Mouse (Mus musculus) left cerebral cortex, postnatal 4 days (tissue): ENCODE results near the gene Coro6. TPM values are rescaled to one million over a fixed set of nuclear protein-coding genes. Genes with fewer than 3 reads are reported as not detected.

Experiments
- DNase-seq: peaks from one replicate; pipeline ENCODE4 v3.0.0-alpha.2; 2022
- intact Hi-C: fragments of 180-260 bp; cut with DNase I; formaldehyde crosslinking; loops from one replicate; pipeline ENCODE4 v1.15.1; 2025
- total RNA-seq, 2 experiments: library from RNA; stranded (reverse); gene quantifications; 2 replicates each; pipeline ENCODE4 v1.2.3; 2021

Gene Coro6
- total RNA-seq, 2 experiments from 2014 or later = 2.2 to 3.7 TPM

DNA sequence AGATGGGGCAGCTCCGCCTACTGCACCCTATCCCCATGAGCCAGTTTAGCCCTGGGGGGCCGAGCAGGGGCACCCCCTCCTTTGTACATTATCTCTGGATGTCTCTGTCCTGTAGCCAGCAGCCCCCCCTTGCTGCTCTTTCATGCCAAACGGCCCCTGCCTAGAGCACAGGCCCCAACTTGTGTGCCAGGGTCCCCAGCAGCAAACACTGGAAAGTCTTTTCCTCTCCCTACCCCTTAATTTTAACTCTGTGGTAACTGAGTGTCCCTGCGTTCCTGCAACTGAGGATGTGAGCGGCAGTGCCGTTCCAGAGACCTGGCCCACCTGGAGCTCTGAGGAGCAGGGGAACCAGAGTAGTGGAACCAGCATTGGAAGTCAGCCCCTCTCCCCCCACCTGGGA, 44.7 kb downstream of the Coro6 start:
- no peak for DNase-seq
- intact Hi-C loops = no loop called here

DNA sequence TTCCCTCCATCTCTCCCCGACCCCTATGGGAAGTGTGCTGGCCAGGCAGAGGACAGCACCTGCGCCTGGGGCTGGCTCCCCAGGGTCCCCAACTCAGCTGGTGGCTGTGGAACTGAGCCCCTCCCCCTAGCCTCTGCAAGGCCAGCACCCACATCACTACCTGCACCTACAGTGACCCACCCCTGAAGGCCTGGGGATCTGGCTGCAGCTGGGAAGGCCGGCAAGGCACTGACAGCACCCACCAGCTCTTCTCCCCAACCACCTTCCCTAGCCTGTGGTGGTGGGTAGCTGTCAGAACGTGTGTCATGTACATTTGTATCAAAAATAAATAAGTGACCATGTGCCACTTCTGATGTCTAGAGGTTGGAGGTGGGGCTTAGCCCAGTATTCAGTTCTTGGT, 45.2 kb downstream of the Coro6 start:
- intact Hi-C loops = no loop called here
- no peak for DNase-seq

DNA sequence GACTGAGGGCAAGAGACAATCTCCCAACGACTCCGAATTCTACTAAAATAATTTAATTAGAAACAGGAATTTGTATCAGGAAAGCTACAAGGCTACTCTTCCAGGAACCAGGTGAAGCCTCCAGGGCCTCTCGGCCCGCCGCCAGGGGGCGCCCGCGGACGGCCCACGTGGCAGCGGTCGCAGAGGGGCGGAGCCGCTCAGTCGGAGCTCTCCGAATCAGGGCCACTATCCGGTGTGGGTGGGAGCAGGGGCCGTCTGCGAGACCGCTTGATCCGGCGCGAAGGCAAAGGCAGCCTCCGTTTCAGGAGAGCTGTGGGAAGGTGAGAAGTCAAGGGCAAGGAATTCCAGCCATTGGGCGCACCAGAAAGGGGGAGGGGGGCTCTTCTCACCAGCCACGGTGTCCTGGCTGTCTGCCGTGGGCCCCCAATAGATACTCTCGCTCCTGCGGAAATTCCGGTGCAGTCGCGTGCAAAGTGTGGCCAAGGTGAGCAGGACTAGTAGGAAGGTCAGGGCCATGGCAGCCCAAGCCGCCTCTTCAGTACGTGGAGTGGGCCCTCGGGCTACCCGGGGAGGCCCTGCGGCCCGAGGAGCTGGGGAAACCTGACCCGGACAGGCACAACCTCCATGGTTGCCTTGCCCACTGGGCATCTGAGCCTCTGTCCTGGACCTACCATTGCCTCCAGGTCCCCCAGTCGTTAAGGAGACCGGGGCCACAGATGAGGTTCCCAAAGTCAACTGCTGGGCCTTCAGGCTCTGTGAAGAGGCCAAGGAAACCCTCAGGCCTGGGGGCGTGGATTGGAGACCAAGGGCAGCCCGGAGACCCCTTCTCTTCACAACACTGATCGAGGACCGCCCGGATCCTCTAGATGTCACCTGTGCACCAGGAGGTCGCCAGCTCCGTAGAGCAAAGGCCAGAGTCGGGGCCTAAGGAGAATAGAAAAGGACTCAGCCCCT, 46.1 kb downstream of the Coro6 start:
- intact Hi-C loops = no loop called here
- DNase-seq = peak; percentile 84

DNA sequence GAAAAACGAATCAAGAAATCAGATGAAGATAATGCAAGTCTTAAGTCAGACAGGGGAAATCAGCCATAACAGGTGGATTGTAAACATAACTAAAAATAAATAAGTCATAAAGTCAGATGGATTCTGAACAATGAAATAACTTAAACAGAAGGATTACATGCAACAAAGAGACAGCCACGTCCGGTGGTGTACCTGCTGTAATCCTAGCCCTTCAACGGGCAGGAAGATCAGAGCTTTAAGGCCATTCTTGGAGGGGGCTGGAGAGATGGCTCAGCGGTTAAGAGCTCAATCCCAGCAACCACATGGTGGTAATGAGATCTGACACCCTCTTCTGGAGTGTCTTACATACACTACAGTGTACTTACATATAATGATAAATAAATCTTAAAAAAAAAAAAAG, 49.1 kb downstream of the Coro6 start:
- intact Hi-C loops = no loop called here
- DNase-seq = no peak

DNA sequence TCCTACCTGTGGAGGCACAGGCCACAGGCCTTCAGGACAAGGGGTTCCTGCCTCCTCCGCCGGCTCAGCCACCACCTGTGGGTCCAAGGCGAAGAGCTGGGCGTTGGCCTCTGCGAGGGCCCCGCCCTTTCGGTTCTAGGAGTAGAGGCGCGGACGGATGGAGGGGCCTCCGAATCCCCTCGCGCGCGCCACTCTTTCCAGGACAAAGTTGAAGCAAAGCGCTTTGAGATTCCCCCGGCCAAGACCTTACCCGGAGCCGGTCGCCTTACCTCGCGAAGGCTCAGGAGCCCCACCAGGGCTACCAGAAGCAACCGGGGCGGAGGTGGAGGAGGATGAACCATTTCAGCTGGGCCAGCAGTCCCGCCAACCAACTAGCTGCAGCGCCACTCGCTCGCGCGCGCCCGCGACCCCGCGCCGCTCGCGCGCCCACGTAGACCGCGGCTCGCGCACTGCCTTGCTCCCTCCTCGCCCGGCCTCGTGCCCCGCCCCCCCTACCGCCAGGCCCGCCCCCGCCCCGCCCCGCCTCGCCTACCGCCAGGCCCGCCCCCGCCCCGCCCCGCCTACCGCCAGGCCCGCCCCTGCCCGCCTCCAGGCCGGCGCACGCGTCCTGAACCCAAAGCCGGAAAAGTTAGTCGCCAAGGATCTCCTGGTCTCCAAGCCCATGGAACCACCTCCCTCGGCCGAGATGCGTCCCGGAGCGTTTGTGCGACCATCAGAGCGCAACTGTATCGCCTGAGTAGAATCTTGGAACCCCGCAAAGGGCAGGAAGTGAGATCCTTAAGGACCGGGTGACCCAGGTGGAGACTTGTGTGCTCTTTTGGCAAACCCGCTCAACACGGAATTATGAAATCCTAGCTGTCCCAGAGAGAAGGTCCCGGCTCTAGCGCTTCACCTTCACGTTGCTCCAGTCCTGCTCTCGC, 50.9 kb downstream of the Coro6 start:
- intact Hi-C loops = no loop called here
- peak; percentile 88 for DNase-seq

DNA sequence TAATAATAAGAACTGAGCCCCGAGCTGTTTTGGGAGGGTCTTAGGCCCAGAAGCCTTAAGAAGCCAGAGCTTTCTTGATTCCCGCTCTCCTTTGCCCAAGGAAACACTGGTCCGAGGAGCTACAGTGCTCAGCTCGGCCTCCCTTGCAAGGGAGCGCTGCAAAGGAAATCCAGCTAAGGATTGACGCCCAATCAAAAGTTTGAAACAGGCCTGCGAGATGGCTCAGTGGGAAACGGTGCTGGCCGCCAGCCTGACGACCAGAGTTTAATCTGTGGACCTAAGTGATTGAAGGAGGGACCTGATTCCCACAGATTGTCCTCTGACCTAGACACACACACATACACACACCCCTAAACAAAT, 51.6 kb downstream of the Coro6 start:
- DNase-seq = no peak
- intact Hi-C loops = no loop called here

DNA sequence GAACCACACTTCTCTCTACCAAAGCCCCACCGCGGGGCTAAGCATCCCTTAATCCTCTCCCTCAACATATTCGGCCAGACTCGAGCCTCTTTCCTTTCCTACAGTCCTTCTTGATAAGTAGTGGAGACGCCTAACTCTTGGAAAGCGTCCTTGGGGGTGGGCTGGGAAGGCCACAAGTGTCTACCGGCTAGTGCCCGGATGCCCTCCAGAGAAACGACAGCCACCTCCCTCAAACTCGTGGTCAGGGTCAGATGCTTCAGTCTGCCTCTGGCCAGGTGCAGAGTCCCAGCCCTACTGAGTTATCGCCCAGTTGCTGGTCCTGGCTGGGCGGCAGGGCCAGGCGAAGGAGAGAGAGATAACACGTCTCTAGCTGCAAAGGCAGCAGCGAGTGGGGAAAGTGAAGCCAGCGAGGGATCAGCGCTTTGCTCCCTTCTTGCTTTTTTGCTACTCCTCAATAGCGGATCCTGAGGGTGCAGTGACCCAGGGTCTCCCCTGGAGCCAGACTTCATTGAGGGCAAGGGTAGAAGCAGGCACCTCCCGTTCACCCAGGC, 52.1 kb downstream of the Coro6 start:
- no peak for DNase-seq
- intact Hi-C loops = no loop called here

DNA sequence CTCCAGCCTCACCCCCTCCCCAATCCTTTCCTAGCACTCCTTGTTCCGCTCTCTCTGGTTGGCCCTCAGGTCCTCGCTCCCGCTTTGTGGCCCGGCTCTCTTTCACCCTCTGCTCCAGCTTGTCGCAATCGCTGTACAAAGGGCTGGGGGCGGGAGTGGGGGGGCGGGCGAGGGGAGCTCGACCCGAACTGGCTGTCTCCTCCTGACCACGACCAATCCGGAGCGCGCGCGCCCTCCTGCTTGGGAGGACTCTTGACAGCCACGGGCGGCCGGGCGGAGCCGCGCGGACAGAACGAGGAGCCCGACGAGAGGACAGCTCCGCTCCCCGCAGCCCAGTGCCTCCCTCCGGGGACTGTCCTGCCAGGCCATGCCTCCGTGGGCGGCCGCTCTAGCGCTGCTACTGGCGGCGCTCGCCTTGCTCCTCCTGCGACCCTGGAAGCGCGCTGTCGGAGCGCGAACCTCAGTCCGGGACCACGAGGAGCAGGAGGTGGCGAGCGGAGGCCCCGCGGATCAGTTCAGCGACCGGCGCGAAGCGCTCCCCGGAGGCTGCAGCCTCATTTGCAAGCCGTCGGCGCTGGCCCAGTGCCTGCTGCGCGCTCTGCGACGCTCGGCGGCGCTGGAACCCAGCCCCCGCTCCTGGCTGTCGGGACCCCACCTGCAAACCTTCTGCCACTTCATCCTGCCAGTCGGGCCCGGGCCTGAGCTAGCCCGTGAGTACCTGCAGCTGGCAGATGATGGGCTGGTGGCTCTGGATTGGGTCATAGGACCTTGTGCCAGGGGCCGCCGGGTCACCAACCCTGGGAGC, 52.8 kb downstream of the Coro6 start, which contains the start of gene Abhd15:
Gene Abhd15 (plus strand): TSS at position 290 of the 805 bp plus-strand sequence.
- DNase-seq = peak; percentile 74
- intact Hi-C loops = no loop called here

DNA sequence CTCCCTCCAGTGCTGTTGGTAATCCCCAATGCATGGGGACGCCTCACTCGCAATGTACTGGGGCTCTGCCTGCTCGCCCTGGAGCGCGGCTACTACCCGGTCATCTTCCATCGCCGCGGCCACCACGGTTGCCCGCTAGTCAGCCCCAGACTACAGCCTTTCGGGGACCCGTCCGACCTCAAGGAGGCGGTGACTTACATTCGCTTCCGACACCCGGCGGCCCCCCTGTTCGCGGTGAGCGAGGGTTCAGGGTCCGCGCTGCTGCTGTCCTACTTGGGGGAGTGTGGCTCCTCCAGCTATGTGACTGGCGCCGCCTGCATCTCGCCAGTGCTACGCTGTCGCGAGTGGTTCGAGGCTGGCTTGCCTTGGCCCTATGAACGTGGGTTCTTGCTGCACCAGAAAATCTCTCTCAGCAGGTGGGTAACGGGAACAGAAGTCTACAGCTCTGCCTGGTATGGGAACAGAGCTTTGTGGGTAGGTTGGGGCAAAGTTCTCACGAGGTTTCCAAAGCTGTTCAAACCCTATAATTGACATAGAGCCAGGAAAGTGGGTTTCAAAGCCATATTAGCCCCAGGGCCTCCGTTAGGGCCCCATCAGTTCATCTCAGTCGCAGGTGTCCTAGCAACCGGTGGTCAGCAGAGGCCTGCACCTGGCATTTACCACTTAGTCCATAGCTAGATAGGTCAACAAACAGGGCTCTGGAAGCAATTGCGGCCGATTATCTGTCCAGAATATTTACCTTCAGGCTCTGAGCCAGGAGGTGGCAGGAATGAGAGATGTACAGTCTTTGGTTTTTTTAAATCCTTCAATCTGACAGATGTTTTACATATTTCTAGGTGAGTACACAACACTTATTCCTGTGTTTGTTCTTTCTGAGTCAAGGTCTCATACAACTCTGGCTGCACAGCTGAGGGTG, 53.7 kb downstream of the Coro6 start, which contains the start of gene Trp53i13:
Gene Trp53i13 (minus strand): TSS at position 344 of the 916 bp plus-strand sequence.
- intact Hi-C loops = no loop called here
- no peak for DNase-seq

DNA sequence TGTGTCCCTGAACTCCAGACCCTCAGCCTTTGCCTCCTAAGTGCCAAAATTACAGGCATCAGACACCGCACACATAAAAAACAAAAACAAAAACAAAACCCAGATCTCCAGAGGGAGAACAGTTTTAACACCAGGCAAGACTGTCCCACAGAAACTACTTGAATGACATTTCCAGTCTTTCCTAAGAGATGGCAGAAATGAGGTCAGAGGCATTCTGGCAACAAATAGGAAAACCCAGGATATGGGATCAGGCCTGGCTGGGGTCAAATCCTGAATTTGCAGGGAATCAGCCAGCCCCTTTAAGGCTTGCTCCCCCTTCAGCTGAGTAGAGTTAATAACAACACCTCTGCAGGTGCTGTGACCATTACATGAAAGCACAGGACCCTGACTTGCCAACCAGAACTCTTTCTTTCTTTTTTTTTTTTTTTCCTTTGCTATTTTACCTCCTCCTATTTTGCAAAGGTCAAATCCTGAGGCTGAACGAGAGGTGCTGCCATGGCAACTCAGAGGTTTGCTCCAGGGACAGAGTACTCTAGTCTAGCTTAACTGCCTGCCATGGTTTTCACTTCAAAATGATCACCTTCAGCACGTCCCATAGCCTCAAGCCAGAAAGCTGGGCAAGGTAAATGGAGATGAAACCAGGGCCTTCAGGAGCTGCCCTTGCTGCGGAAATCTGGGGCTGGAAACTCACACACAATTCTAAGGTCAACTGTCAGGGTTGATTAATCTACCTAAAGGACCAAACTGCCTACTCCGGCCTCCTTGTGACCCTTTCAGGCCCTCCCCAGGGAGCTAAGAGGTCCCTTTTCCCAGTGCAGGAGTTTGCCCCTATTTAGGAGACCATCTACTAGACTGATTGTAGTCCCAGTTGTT, 54.6 kb downstream of the Coro6 start:
- intact Hi-C loops = no loop called here
- DNase-seq = no peak

DNA sequence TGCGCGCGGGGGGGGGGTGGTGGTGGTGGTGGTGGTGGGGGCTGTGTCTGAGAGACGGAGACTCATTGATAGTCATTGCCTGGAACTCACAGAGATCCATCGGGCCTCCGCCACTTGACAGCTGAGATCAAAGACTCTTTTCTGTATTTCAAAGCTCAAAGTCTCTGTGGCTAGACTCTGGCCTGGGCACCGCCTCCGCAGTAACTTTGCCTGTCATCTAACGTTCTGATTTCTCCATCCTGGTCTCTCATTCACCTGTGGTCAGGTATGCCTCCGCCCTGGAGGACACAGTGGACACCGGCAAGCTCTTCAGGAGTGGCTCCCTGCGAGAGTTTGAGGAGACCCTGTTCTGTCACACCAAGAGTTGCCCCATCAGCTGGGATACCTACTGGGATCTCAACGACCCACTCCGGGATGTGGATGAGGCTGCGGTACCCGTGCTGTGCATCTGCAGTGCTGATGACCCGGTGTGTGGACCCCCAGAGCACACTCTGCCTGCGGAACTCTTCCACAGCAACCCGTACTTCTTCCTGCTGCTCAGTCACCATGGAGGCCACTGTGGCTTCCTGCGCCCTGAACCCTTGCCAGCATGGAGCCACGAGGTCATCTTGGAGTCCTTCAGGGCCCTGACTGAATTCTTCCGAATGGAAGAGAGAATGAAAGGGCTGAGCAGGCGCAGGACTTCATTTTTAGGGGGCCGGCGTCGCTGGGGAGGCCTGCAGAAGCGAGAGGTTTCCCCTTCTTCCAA, 56.0 kb downstream of the Coro6 start:
- no peak for DNase-seq
- intact Hi-C loops = no loop called here

DNA sequence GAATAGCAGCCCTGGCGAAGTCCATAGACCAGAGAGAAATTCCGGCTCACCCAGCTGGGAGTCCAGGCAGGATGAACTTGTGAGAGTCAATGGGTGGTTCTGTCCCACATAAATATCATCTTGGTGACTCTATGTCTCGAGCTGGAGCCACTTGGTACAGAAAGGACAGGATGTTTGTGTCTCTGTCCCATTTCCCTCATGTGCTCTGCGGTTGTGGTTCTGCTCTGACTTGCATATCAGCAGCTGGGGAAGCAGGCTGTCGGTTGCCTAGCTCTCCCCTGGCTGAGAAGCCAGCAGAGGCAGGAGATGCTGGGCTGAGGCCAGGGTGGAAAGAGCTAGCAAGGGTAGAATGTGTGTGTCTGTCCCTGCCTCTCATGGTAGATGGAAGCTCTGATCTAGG, 56.8 kb downstream of the Coro6 start, which contains the start of gene Gm10392:
Gene Gm10392 (minus strand): TSS at position 156 of the 400 bp plus-strand sequence.
- intact Hi-C loops = no loop called here
- no peak for DNase-seq

Other genes with a start within 250 kb of the Coro6 start
- gene Ssh2, start 246.1 kb upstream of the Coro6 start, total RNA-seq = 10 to 100 TPM; 60.7 to 62.3 TPM
- 100 to 1,000 TPM; 216 to 217 TPM for gene Ankrd13b, start 27.3 kb downstream of the Coro6 start, total RNA-seq
- gene Git1, start 31.2 kb downstream of the Coro6 start, total RNA-seq = 100 to 1,000 TPM; 150 to 151 TPM
- gene Abhd15, start 52.7 kb downstream of the Coro6 start, total RNA-seq = under 1 TPM; 0.50 to 0.54 TPM
- gene Trp53i13, start 53.6 kb downstream of the Coro6 start, total RNA-seq = 1 to 10 TPM; 5.8 TPM
- not detected for gene Gm10392, start 56.8 kb downstream of the Coro6 start, total RNA-seq
- 100 to 1,000 TPM; 104 to 113 TPM for gene Taok1, start 145.4 kb downstream of the Coro6 start, total RNA-seq
- gene Nufip2, start 223.7 kb downstream of the Coro6 start, total RNA-seq = 10 to 100 TPM; 74.1 to 76.0 TPM